ENCODE assay signal across 8 mouse cellular contexts in the genomic region with DNA sequence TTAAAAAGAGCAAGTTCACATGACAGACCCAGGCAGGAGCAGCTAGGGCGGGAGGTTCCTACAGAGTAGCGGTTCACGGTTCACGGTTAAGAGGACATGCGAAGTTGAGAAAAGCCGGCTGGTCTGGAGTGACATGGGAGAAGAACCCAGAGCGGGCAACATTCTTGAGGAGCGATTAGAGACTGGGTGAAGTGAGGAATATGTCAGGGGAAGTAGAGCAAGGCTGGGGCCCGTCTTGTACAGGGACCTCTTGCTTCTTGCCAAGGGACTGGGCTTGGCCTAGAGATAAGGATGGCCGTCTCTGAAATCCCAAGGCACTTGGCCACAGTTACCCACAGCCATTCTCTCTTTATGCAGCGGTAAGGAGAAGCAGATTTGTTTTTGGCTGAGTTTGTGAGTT. TPM values are rescaled to one million over a fixed set of nuclear protein-coding genes. Genes with fewer than 3 reads are reported as not detected.
DNase-seq lines count a peak whose midpoint lies in the region; ATAC-seq and TF ChIP-seq lines count a peak whose summit lies in the region.

No protein-coding gene starts in this region.

- no peaks in the 10 kb centered on the region for H3K9me3 ChIP-seq in forebrain, embryonic 12.5 days
- no peaks in the 10 kb centered on the region for H3K9me3 ChIP-seq in limb, embryonic 15.5 days

- H3K9ac ChIP-seq in forebrain, embryonic 12.5 days: peak overlapping the region; percentile 92
- peak overlapping the region; percentile 17; the same call in 1 of the 2 replicates for H3K9ac ChIP-seq in limb, embryonic 15.5 days

- H3K4me1 ChIP-seq in forebrain, embryonic 12.5 days: peaks cover 30% of the 10 kb centered on the region
- H3K4me1 ChIP-seq in limb, embryonic 15.5 days: peaks cover 32% of the 10 kb centered on the region
- H3K4me1 ChIP-seq in small intestine, adult 2 months (ENCODE audit: control insufficient read depth, insufficient read depth, insufficient read length, low read length): 0 out of 2 replicates have a peak, but pooled peaks cover 3% of the 10 kb centered on the region

- no peak for TF ChIP-seq CTCF in small intestine, adult 2 months (IDR thresholded peaks at IDR 0.05; ENCODE audit: extremely low read depth, insufficient read length, insufficient replicate concordance, low read depth, low read length)

- no peaks in the 10 kb centered on the region for H3K27me3 ChIP-seq in forebrain, embryonic 12.5 days
- H3K27me3 ChIP-seq in limb, embryonic 15.5 days: no peaks in the 10 kb centered on the region
- H3K27me3 ChIP-seq in small intestine, adult 2 months (ENCODE audit: control insufficient read depth, insufficient read depth, low read length): peaks cover 13% of the 10 kb centered on the region

- no peak overlapping the region for H3K27ac ChIP-seq in forebrain, embryonic 12.5 days
- H3K27ac ChIP-seq in limb, embryonic 15.5 days: 0 out of 2 replicates have a peak overlapping the region, but pooled peaks have one; percentile 17
- H3K27ac ChIP-seq in small intestine, adult 2 months (ENCODE audit: insufficient read depth, low read depth, low read length): no peak overlapping the region

- WGBS in forebrain, embryonic 12.5 days: 59% methylated on average over 11 of the region's 11 CpGs
- 38% methylated on average over 11 of the region's 11 CpGs for WGBS in limb, embryonic 15.5 days
- WGBS in small intestine, adult 2 months: 77% methylated on average over 11 of the region's 11 CpGs

- H3K4me2 ChIP-seq in forebrain, embryonic 12.5 days: peak overlapping the region; percentile 66
- peak overlapping the region; percentile 76 for H3K4me2 ChIP-seq in limb, embryonic 15.5 days

- peak; percentile 31 for DNase-seq in kidney, postnatal 10 days
- no peak for DNase-seq in kidney, adult 18-20 months
- DNase-seq in right cerebral cortex, postnatal 4 days: no peak
- no peak for DNase-seq in cerebellum, adult 18-20 months
- no peak for DNase-seq in frontal cortex, postnatal 25 days (ENCODE audit: low spot score in 2 of 2)

- H3K4me3 ChIP-seq in forebrain, embryonic 12.5 days (replicated peaks): peak overlapping the region; percentile 80
- H3K4me3 ChIP-seq in limb, embryonic 15.5 days: peak overlapping the region; percentile 78
- H3K4me3 ChIP-seq in small intestine, adult 2 months (ENCODE audit: low read depth, low read length): peak overlapping the region; percentile 38

- no peak for TF ChIP-seq POLR2A in small intestine, adult 2 months (IDR thresholded peaks at IDR 0.05; ENCODE audit: low read depth, low read length)

- H3K36me3 ChIP-seq in forebrain, embryonic 12.5 days (replicated peaks): peaks cover 13% of the 10 kb centered on the region
- H3K36me3 ChIP-seq in limb, embryonic 15.5 days: peaks cover 3% of the 10 kb centered on the region; the same call in 1 of the 2 replicates
- no peaks in the 10 kb centered on the region for H3K36me3 ChIP-seq in small intestine, adult 2 months (ENCODE audit: control insufficient read depth, insufficient read depth, low read length)

- no peak for ATAC-seq in forebrain, embryonic 12.5 days (ENCODE audit: low FRiP score)
- ATAC-seq in limb, embryonic 15.5 days (ENCODE audit: insufficient number of reproducible peaks, low FRiP score, low TSS enrichment, low read depth): no peak

RNA-seq across cellular contexts. Expression of gene F2r, which starts 1.8 kb away (rescaled TPM):
- 109 TPM in 2 replicates for polyA plus RNA-seq in forebrain, embryonic 12.5 days (2016; fragmentation: Nextera tagmentation; extraction: Ambion mirVana)
- 72.4 and 74.6 TPM in 2 replicates for polyA plus RNA-seq in limb, embryonic 15.5 days (2015; fragmentation: Nextera tagmentation; extraction: Ambion mirVana)
- 9.0 and 15.1 TPM in 2 replicates for polyA plus RNA-seq in small intestine, adult 2 months (2012; rRNA removed)
